Mouse (Mus musculus): Measurements from ENCODE around the gene Isoc2b. TPM values are rescaled to one million over a fixed set of nuclear protein-coding genes. Genes with fewer than 3 reads are reported as not detected.

Gene Isoc2b
- total RNA-seq (2023), result 1 to 10 TPM; 4.5 to 7.4 TPM

GRCm38 (mm10) chr7:4870133-4870532, at the start of gene Isoc2b:
Gene Isoc2b, minus strand, starts transcription at chr7:4870258.

GRCm38 (mm10) chr7:4915007-4915665, 45.1 kb upstream of the Isoc2b start, which contains the start of gene Zfp628:
Gene Zfp628, plus strand, starts transcription at chr7:4915217.

DNA sequence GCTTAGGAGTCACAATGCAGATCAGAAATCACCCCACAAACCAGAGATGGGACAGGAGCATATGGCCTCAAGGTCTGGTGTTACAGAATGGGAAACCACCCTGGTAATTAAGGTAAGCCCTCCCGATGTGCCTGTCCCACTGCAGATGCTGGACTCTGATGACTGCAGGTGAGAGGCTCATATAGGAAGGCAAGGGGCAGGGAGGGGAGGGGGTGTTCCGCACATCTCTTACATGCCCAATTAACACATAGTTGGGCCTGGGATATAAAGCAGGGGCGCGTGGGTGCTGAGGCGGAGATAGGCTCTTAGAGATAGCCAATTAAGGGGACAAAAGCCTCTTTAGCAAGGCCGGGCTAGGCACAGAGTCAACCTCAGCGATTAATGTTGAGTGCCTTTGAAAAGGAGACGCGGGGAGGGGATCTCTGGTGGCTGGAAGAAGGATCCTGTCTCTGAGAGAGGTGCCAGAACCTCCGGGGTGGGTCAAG, 36.5 kb upstream of the Isoc2b start, which contains the start of gene Gm36210:
Gene Gm36210 (minus strand): TSS at position 51 of the 485 bp plus-strand sequence.

DNA sequence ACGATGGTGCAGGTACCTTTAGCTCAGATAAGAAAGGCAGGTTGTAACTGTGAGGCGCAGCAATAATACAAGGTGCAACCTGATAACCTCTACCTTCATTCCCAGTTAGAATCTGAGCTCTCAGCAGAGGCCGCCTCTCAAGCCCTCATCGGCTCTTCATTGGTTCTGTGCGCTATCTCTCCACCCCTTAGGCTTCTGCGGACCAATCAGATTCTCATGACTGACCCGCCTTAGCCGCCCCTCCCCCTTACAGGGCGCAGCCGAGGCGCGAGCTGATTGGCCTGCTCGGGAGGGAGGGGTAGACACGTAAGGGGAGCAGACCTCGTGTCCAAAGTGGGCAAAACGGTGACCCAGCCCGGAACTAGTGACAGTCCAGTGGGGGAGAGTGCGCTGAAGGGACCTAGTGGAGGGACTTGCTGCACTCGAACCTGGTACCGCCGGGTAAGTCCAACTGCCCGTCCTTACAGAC, 6.7 kb upstream of the Isoc2b start, which contains the start of gene Isoc2a:
Gene Isoc2a (plus strand): TSS at position 401 of the 469 bp plus-strand sequence.

GRCm38 (mm10) chr7:4844245-4844916, 25.7 kb downstream of the Isoc2b start, which contains the start of gene Shisa7:
Gene Shisa7, minus strand, starts transcription at chr7:4844696.

GRCm38 (mm10) chr7:4812303-4813104, 57.6 kb downstream of the Isoc2b start, which contains the start of gene Ube2s:
Gene Ube2s, minus strand, starts transcription at chr7:4812590.

Other genes with a start within 250 kb of the Isoc2b start
- 10 to 100 TPM; 22.9 to 23.5 TPM for gene Tmem86b, start 238.8 kb downstream of the Isoc2b start, total RNA-seq (2023)
- 100 to 1,000 TPM; 149 to 155 TPM for gene Ppp6r1, start 211.2 kb downstream of the Isoc2b start, total RNA-seq (2023)
- 10 to 100 TPM; 15.7 to 22.2 TPM for gene Hspbp1, start 185.2 kb downstream of the Isoc2b start, total RNA-seq (2023)
- under 1 TPM in 1 of 2 experiments, not detected in 1; 0.28 TPM for gene Brsk1, start 179.7 kb downstream of the Isoc2b start, total RNA-seq (2023)
- gene Tmem150b, start 145.0 kb downstream of the Isoc2b start, total RNA-seq (2023), result 10 to 100 TPM; 20.0 to 21.3 TPM
- 100 to 1,000 TPM; 113 TPM for gene Kmt5c, start 130.1 kb downstream of the Isoc2b start, total RNA-seq (2023)
- 10 to 100 TPM; 36.5 to 36.7 TPM for gene Cox6b2, start 117.2 kb downstream of the Isoc2b start, total RNA-seq (2023)
- gene Fam71e2, start 99.0 kb downstream of the Isoc2b start, total RNA-seq (2023), result not detected
- not detected for gene Il11, start 87.4 kb downstream of the Isoc2b start, total RNA-seq (2023)
- not detected for gene Tmem190, start 87.3 kb downstream of the Isoc2b start, total RNA-seq (2023)
- 1 to 10 TPM; 2.1 to 2.4 TPM for gene Tmem238, start 80.6 kb downstream of the Isoc2b start, total RNA-seq (2023)
- 1,000 to 10,000 TPM in 1 of 2 experiments, 100 to 1,000 TPM in 1; 932 to 1,065 TPM for gene Rpl28, start 77.4 kb downstream of the Isoc2b start, total RNA-seq (2023)
- gene Ube2s, start 57.7 kb downstream of the Isoc2b start, total RNA-seq (2023), result 100 to 1,000 TPM; 229 to 230 TPM
- not detected for gene Shisa7, start 25.6 kb downstream of the Isoc2b start, total RNA-seq (2023)
- 1 to 10 TPM; 5.8 to 7.4 TPM for gene Isoc2a, start 6.9 kb upstream of the Isoc2b start, total RNA-seq (2023)
- not detected for gene Gm36210, start 36.3 kb upstream of the Isoc2b start, total RNA-seq (2023)
- gene Zfp628, start 45.0 kb upstream of the Isoc2b start, total RNA-seq (2023), result 10 to 100 TPM; 12.6 to 13.0 TPM
- 1 to 10 TPM; 2.3 to 3.0 TPM for gene Nat14, start 51.8 kb upstream of the Isoc2b start, total RNA-seq (2023)
- gene Ssc5d, start 55.5 kb upstream of the Isoc2b start, total RNA-seq (2023), result under 1 TPM; 0.07 to 0.42 TPM
- not detected for gene Sbk2, start 94.1 kb upstream of the Isoc2b start, total RNA-seq (2023)
- gene Sbk3, start 100.9 kb upstream of the Isoc2b start, total RNA-seq (2023), result not detected
- 1 to 10 TPM; 4.7 to 5.2 TPM for gene Zfp579, start 125.9 kb upstream of the Isoc2b start, total RNA-seq (2023)
- gene Zfp524, start 144.2 kb upstream of the Isoc2b start, total RNA-seq (2023), result 10 to 100 TPM; 13.7 to 14.8 TPM
- 10 to 100 TPM; 26.8 to 27.6 TPM for gene Fiz1, start 144.4 kb upstream of the Isoc2b start, total RNA-seq (2023)
- gene Gm44973, start 145.2 kb upstream of the Isoc2b start, total RNA-seq (2023), result not detected
- gene Zfp865, start 150.1 kb upstream of the Isoc2b start, total RNA-seq (2023), result 10 to 100 TPM; 28.4 to 28.5 TPM
- gene Ccdc106, start 150.3 kb upstream of the Isoc2b start, total RNA-seq (2023), result under 1 TPM; 0.42 to 0.70 TPM
- gene 4632433K11Rik, start 163.9 kb upstream of the Isoc2b start, total RNA-seq (2023), result under 1 TPM in 1 of 2 experiments, not detected in 1; 0.71 TPM
- gene Zfp784, start 168.2 kb upstream of the Isoc2b start, total RNA-seq (2023), result 1 to 10 TPM; 2.1 to 2.6 TPM
- gene Zfp580, start 181.3 kb upstream of the Isoc2b start, total RNA-seq (2023), result not detected
- gene U2af2, start 191.9 kb upstream of the Isoc2b start, total RNA-seq (2023), result 100 to 1,000 TPM; 211 to 222 TPM
- 100 to 1,000 TPM; 143 to 145 TPM for gene Epn1, start 210.0 kb upstream of the Isoc2b start, total RNA-seq (2023)
- gene Rfpl4, start 246.7 kb upstream of the Isoc2b start, total RNA-seq (2023), result not detected